Mouse (Mus musculus): ENCODE measurements at regions not wholly inside any gene's neighbourhood (a gene's known extent, or its start where the extent isn't known, plus 50 kb on each side); places are given as distances from the start of the nearest gene placed in this dataset.

DNA sequence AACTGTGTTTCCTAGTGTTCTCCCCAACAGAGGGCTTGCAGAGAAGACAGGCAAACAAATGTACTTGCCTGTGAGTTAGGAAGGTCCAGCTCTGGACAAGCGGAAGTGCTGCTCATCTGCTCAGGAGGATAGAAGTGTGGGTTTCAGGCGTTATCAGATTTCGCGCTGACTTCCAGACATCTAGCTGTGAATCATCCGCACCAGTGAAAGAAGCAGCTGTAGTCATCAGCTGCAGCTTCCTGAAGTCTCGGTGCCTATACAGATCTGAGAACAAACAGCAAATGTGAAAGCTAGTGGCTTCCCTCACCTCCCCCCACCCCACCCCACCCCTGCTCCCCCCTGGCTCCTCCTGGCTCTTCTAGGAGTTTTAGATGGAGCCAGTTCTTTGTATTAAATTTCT lies 220.1 kb downstream of the Pik3r1 start:
- Histone ChIP-seq H3K4me3 (no peak overlapping the region), H3K27ac (no peak overlapping the region)
- DNase-seq (ENCODE audit: low spot score in 2 of 2) = peak in 1 of 2 experiments; percentile 7
- TF ChIP-seq CTCF (conservative IDR thresholded peaks at IDR 0.05) = no peak

GRCm38 (mm10) chr13:101547365-101547764 lies 220.7 kb downstream of the Pik3r1 start:
- Histone ChIP-seq H3K27ac (no peak overlapping the region), H3K4me3 (no peak overlapping the region)
- DNase-seq (ENCODE audit: low spot score in 2 of 2) = no peak
- no peak for TF ChIP-seq CTCF (conservative IDR thresholded peaks at IDR 0.05)

GRCm38 (mm10) chr13:101545344-101546181 lies 222.5 kb downstream of the Pik3r1 start:
- H3K4me3 ChIP-seq = no peak overlapping the region
- no peak for DNase-seq (ENCODE audit: low spot score in 2 of 2)
- TF ChIP-seq CTCF (conservative IDR thresholded peaks at IDR 0.05) = no peak
- no peak overlapping the region for H3K27ac ChIP-seq

- H3K4me3 ChIP-seq = no peak overlapping the region
- no peak for TF ChIP-seq CTCF (conservative IDR thresholded peaks at IDR 0.05)
- peak; percentile 14 to 26 for DNase-seq (ENCODE audit: low spot score in 2 of 2)
- H3K27ac ChIP-seq = no peak overlapping the region
Observed at GRCm38 (mm10) chr13:101540391-101541191, 227.4 kb downstream of the Pik3r1 start.

DNA sequence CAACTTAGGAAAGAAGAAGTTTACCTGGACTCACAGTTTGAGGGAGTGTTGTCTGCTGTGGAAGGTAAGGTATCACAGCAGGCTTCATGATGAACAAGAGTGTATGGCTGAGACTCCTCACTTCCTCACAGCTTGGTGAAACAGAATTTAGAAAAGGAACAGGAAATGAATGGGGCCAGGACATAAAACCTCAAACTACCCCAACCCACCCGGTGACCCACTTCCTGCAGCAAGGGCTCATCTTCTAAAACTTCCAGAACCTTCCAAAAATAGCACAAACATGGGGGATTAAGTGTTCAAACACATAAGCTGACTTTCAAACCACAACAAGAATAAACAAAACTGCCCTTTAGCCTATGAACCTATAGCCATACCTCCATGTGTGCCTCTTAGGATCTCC lies 229.9 kb downstream of the Pik3r1 start:
- no peak for TF ChIP-seq CTCF (conservative IDR thresholded peaks at IDR 0.05)
- Histone ChIP-seq H3K27ac (no peak overlapping the region), H3K4me3 (no peak overlapping the region)
- DNase-seq (ENCODE audit: low spot score in 2 of 2) = no peak

GRCm38 (mm10) chr13:101536019-101536418 lies 232.0 kb downstream of the Pik3r1 start:
- Histone ChIP-seq H3K4me3 (no peak overlapping the region), H3K27ac (no peak overlapping the region)
- no peak for TF ChIP-seq CTCF (conservative IDR thresholded peaks at IDR 0.05)
- no peak for DNase-seq (ENCODE audit: low spot score in 2 of 2)

- no peak for DNase-seq (ENCODE audit: low spot score in 2 of 2)
- no peak overlapping the region for H3K27ac ChIP-seq
- no peak for TF ChIP-seq CTCF (conservative IDR thresholded peaks at IDR 0.05)
- no peak overlapping the region for H3K4me3 ChIP-seq
Observed at GRCm38 (mm10) chr13:101535331-101535866, 232.6 kb downstream of the Pik3r1 start.

- H3K27ac ChIP-seq = no peak overlapping the region
- no peak overlapping the region for H3K4me3 ChIP-seq
- DNase-seq (ENCODE audit: low spot score in 2 of 2) = no peak
- TF ChIP-seq CTCF (conservative IDR thresholded peaks at IDR 0.05) = no peak
Observed at GRCm38 (mm10) chr13:101534490-101534889, 233.5 kb downstream of the Pik3r1 start.

DNA sequence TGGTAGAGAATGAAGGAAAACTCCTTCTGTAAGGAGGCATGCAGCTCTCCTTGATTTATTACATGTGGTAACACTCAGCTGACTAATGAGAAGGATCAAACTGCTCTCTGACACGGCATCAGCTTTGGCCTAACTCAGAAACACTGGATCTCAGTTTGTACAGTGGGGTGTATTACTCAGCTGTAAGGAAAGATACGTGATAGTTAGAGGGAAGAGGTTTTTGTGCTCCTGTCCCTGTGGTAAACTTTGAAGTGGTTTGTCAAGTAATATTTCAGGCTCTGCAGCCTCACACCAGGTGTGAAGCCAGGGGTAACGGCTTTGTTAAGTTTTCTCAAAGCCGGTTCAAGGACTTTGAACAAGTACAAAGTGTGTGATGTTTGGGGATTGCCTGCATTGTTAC lies 235.1 kb downstream of the Pik3r1 start:
- TF ChIP-seq CTCF (conservative IDR thresholded peaks at IDR 0.05) = no peak
- Histone ChIP-seq H3K4me3 (no peak overlapping the region), H3K27ac (no peak overlapping the region)
- DNase-seq (ENCODE audit: low spot score in 2 of 2) = no peak

DNA sequence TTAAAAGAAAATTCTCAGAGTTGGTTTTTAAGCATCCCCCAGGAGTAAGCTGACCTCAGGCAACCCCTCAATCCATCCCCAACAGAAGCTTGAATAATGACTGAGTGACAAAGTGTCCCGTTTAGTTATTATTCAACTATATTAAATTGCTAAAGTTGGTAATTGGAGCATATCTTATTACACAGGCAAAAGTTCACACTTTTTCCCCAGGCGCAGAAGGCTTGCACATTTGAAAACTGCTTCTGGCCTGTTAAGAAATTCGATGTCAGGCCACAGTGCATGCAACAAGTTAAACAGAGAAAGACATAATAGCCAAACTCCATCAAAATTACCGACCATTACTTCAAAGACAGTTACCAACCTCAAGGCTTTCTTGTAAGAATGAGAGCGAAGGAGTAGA lies 240.3 kb downstream of the Pik3r1 start:
- Histone ChIP-seq H3K27ac (no peak overlapping the region), H3K4me3 (no peak overlapping the region)
- DNase-seq (ENCODE audit: low spot score in 2 of 2) = no peak
- TF ChIP-seq CTCF (conservative IDR thresholded peaks at IDR 0.05) = no peak

GRCm38 (mm10) chr13:101524781-101525180 lies 243.2 kb downstream of the Pik3r1 start:
- DNase-seq (ENCODE audit: low spot score in 2 of 2) = no peak
- TF ChIP-seq CTCF (conservative IDR thresholded peaks at IDR 0.05) = no peak
- Histone ChIP-seq H3K27ac (no peak overlapping the region), H3K4me3 (no peak overlapping the region)

- H3K27ac ChIP-seq = no peak overlapping the region
- no peak for DNase-seq (ENCODE audit: low spot score in 2 of 2)
- H3K4me3 ChIP-seq = no peak overlapping the region
- no peak for TF ChIP-seq CTCF (conservative IDR thresholded peaks at IDR 0.05)
Observed at GRCm38 (mm10) chr13:101524223-101524622, 243.8 kb downstream of the Pik3r1 start.

GRCm38 (mm10) chr13:101523492-101523891 lies 244.5 kb downstream of the Pik3r1 start:
- H3K4me3 ChIP-seq = no peak overlapping the region
- no peak for DNase-seq (ENCODE audit: low spot score in 2 of 2)
- no peak for TF ChIP-seq CTCF (conservative IDR thresholded peaks at IDR 0.05)
- no peak overlapping the region for H3K27ac ChIP-seq
